In genomic region chr13:47636511-47637103, GRCm38 (mm10) we compare ENCODE assay signal across 20 mouse cellular contexts.
DNase-seq lines count a peak whose midpoint lies in the region; ATAC-seq and TF ChIP-seq lines count a peak whose summit lies in the region.
"Had no signal": no experiment of that assay in that cellular context is flagged by ENCODE, and none has a peak within 500 bp of the region (broad histone marks: within the 10 kb centered on the region; RNA-seq: fewer than 3 reads in every experiment).

No protein-coding gene starts in this region.

- H3K36me3 ChIP-seq in forebrain, embryonic 14.5 days (ENCODE audit: control insufficient read depth, insufficient read depth, low read length), result no peaks in the 10 kb centered on the region
- H3K36me3 ChIP-seq in hindbrain, postnatal 0 days (ENCODE audit: insufficient read depth, low read length), result no peaks in the 10 kb centered on the region
- H3K36me3 ChIP-seq: heart, embryonic 10.5 days; limb, embryonic 10.5 days had no signal

- H3K27me3 ChIP-seq in forebrain, embryonic 14.5 days (replicated peaks; ENCODE audit: control insufficient read depth, insufficient read depth, low read length), result no peaks in the 10 kb centered on the region
- no peaks in the 10 kb centered on the region for H3K27me3 ChIP-seq in hindbrain, postnatal 0 days (ENCODE audit: insufficient read depth, low read length)

- H3K4me1 ChIP-seq in forebrain, embryonic 14.5 days (ENCODE audit: control insufficient read depth, insufficient read depth, low read length), result peaks cover 13% of the 10 kb centered on the region; the same call in 1 of the 2 replicates
- no peaks in the 10 kb centered on the region for H3K4me1 ChIP-seq in hindbrain, postnatal 0 days (ENCODE audit: insufficient read depth, low read length)
- H3K4me1 ChIP-seq: heart, embryonic 10.5 days had no signal

- 0 out of 2 replicates have a peak, but pooled peaks have one; percentile 55 for ATAC-seq in forebrain, embryonic 14.5 days
- ATAC-seq in hindbrain, postnatal 0 days, result peak; percentile 21; the same call in 1 of the 2 replicates
- ATAC-seq: inflammation-experienced regulatory T-cells, adult 6 months had no signal

- H3K4me3 ChIP-seq in forebrain, embryonic 14.5 days (ENCODE audit: low read depth, low read length), result no peak overlapping the region
- no peak overlapping the region for H3K4me3 ChIP-seq in hindbrain, postnatal 0 days (ENCODE audit: low read length)
- H3K4me3 ChIP-seq: heart, embryonic 10.5 days; limb, embryonic 10.5 days had no signal

- no peak overlapping the region for H3K4me2 ChIP-seq in forebrain, embryonic 14.5 days (ENCODE audit: low read length)
- H3K4me2 ChIP-seq in hindbrain, postnatal 0 days (ENCODE audit: low read depth, low read length), result no peak overlapping the region
- H3K4me2 ChIP-seq: liver, embryonic 11.5 days; lung, embryonic 14.5 days had no signal

- WGBS in forebrain, embryonic 14.5 days, result 13% methylated on average over 8 of the region's 8 CpGs
- WGBS in hindbrain, postnatal 0 days, result 18% methylated on average over 8 of the region's 8 CpGs

- H3K9ac ChIP-seq in forebrain, embryonic 14.5 days (ENCODE audit: low read length), result no peak overlapping the region
- no peak overlapping the region for H3K9ac ChIP-seq in hindbrain, postnatal 0 days (replicated peaks; ENCODE audit: low read length)
- H3K9ac ChIP-seq: lung, embryonic 14.5 days had no signal

- no peak for TF ChIP-seq CTCF in hindbrain, postnatal 0 days (IDR thresholded peaks at IDR 0.05; ENCODE audit: low read depth)

- DNase-seq in 3134 (ENCODE audit: extremely low read depth, insufficient read length, low spot score), result peak; percentile 30
- peak; percentile 65 for DNase-seq in Muller cell, postnatal 12 days (ENCODE audit: inconsistent ontology term)
- DNase-seq in forebrain, embryonic 14.5 days (ENCODE audit: low spot score), result peak; percentile 63
- DNase-seq in hindbrain, postnatal 0 days (ENCODE audit: low spot score), result no peak
- DNase-seq in urinary bladder, adult 2 months (ENCODE audit: low spot score), result no peak
- DNase-seq in spleen, postnatal 10 days (ENCODE audit: low spot score in 2 of 2), result no peak
- DNase-seq in gastrocnemius, postnatal 25 days, result no peak
- no peak for DNase-seq in B cell, adult 2 months
- DNase-seq: adrenal gland, adult 2 months; cerebellum, adult 11-12 months; gastrocnemius, postnatal 14 days; heart, postnatal 14 days; lung, embryonic 14.5 days; lung, postnatal 4 days; right cerebral cortex, postnatal 4 days; thymus, postnatal 36 days had no signal

- no peak overlapping the region for H3K27ac ChIP-seq in forebrain, embryonic 14.5 days (ENCODE audit: low read depth, low read length)
- H3K27ac ChIP-seq in hindbrain, postnatal 0 days, result no peak overlapping the region
- H3K27ac ChIP-seq: heart, embryonic 10.5 days; limb, embryonic 10.5 days had no signal

- H3K9me3 ChIP-seq in forebrain, embryonic 14.5 days (replicated peaks; ENCODE audit: control insufficient read depth, low read length), result no peaks in the 10 kb centered on the region
- no peaks in the 10 kb centered on the region for H3K9me3 ChIP-seq in hindbrain, postnatal 0 days (ENCODE audit: low read length)
- H3K9me3 ChIP-seq: heart, embryonic 10.5 days; limb, embryonic 10.5 days had no signal

Comparison
In these comparisons a context has a peak if more than half of its experiments do, and no peak if none do; other contexts are left out.
1. DNase-seq: peak in 3134 (single experiment), Muller cell, postnatal 12 days (single experiment) and forebrain, embryonic 14.5 days (single experiment); none in hindbrain, postnatal 0 days (single experiment), urinary bladder, adult 2 months (single experiment), spleen, postnatal 10 days (0 of 2), gastrocnemius, postnatal 25 days (single experiment) and B cell, adult 2 months (0 of 2).